Mouse (Mus musculus) MN1 (cell line): Measurements from ENCODE around the gene Ctsq.
"Not testable (repeated sequence)": the region's sequence is repeated elsewhere in the genome, so short reads cannot be mapped to it uniquely, and the experiment has no call there.

Source experiments
- DNase-seq: peaks from one replicate; pipeline ENCODE4 v3.0.0-alpha.2; 2016; ENCODE audit warnings: low spot score

Gene Ctsq

DNA sequence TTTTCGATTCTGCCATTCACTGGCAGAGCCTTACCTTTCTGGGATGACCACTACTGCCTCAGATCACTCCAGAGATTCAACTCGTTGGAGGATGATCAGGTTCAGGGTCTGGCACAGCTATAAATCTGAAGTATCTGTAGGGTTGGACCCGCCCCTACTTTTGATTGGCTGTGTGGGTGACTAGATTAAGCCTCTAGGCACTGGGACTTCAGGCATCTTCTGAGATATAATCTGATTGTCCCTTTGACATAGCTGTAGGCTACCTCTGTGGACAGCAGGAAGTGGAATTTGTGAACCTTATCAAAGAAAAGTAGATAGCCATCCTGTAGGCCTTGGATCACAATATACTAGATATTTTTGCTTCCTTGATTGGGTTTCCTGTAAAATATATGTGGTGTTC lies at the start of gene Ctsq:
TSS of gene Ctsq (minus strand) at position 101 of the 400 bp plus-strand sequence.
- no peak for DNase-seq

DNA sequence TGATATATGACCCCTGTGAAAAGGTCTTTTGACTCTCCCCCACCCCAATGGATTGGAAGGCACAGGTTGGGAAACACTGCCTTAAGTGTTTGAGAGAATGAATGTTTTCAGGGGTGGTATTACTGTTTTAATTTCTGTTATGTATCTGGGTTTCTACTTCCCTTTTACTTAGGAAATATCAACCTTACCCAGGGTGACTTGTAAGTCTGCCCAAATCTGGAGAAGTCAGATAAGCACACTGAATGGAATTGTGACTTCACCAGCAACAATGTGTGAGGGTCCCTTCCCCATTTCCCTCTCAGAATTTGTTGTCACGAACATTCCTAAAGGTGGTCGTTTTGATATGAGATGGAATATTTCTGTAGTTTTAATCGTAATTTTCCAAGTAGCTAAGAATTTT lies 17.6 kb downstream of the Ctsq start:
- no peak for DNase-seq

DNA sequence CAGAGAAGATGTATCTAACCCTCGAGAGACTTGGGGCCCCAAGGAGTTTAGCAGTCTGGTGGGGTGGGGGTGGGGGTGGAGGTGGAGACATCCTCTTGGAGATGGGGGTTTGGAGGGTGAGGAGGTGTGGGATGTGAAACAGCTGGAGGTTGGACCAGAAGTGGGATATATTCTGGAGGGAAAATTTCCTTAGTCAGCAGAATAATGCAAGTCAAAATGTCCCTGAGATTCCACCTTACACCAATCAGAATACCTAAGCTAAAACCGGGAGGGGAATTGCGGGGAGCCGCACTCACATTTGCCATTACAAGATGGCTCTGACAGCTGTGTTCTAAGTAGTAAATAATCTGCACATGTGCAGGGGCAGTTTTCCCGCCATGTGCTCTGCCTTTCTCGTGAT lies 18.6 kb downstream of the Ctsq start:
- DNase-seq, result no peak

DNA sequence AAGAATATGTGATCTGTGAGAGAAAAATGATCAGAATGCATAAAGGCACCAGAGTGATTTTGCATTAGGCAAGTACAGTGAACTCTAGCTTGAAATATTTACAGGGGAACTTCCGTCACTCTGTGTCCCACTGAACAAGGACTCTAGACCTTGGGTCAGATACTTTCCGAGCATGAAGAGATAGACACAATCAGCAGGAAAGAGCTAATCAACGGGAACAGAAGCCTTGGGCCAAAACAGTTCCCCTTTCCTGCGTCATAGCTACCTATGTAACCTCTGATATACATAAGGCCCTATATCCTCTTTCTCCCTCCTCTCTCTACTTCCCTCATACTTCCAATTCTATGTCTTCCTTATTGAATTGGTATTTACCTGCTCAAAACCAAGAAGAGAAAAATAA lies 30.3 kb downstream of the Ctsq start:
- no peak for DNase-seq

DNA sequence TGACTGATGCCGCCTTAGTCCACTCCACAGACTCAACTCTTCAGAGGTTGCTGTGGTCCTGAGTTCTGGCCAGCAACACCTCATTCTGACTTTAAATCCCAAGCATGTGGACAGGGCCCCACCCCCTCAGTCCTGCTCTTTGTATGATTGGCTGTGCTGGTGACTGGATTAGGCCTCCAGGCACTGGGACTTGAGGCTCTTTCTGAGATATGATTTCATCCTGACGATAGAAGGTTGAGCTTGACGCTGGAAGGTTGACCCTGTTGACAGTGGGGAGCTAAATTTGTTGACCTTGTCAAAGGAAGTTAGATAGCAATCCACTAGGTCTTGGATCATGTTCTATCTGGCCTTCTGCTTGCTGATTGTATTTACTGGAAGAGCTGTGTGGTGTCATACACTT lies 34.6 kb downstream of the Ctsq start, which contains the start of gene Ctsj:
TSS of gene Ctsj (minus strand) at position 101 of the 400 bp plus-strand sequence.
- DNase-seq, result no peak

DNA sequence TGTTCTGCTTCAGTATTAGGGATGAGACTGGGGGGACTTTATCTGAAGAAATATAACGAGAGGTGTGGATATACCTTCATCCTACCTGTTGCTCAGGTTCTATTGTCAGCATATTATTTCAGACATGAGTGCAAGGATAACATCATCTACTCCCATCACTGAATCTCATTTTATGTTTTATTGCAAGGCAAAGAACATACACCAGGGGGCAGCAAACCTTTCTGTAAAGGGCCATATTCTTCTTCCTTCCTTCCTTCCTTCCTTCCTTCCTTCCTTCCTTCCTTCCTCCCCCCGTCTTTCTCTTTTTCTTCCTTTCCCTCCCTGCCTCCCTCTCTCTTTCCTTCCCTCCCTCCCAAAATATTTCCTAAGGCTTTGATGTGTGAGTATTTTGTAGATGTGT lies 42.8 kb downstream of the Ctsq start:
- DNase-seq, result no peak

DNA sequence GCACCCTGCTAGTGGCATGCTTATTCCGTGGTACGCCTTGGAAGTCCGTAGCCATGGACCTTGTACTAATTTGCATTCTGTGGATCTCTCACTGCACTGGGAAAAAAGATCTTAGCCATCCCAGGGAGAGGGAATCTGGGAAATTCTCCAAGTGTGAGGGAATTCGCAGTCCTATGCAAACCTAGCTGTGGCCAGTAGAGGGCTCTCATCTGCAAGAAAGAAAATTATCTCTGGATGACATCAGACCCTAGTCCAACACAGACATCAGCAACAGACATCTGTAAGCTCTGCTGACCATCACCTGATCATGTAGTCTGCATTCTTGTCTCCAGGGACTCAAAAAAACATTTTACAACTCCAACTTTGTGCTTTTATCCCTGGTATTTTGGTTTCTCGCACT lies 53.5 kb downstream of the Ctsq start:
- not testable (repeated sequence) for DNase-seq
